Mouse (Mus musculus) mesoderm, embryonic 11.5 days (tissue): ENCODE results near the gene Lrrn1.

ENCODE experiments used
- DNase-seq: peaks from one replicate; pipeline ENCODE4 v3.0.0-alpha.2; 2012; ENCODE audit warnings: low read depth, low spot score

Lrrn1 gene

GRCm38 (mm10) chr6:107528877-107529864 is at the start of gene Lrrn1:
Lrrn1 (plus strand) TSS chr6:107529768.
- DNase-seq = peak; percentile 86

- peak; percentile 13 for DNase-seq
These were observed 35.1 kb upstream of the Lrrn1 start for GRCm38 (mm10) chr6:107494491-107494890.

- DNase-seq = no peak
These were observed 33.7 kb upstream of the Lrrn1 start for GRCm38 (mm10) chr6:107495830-107496229.

GRCm38 (mm10) chr6:107513716-107514115 is 15.9 kb upstream of the Lrrn1 start:
- DNase-seq = no peak

- DNase-seq = no peak
These were observed 5.6 kb upstream of the Lrrn1 start for GRCm38 (mm10) chr6:107523953-107524352.

- peak; percentile 52 for DNase-seq
These were observed 403 bp downstream of the Lrrn1 start for GRCm38 (mm10) chr6:107529911-107530431.

- DNase-seq = peak; percentile 38
These were observed 1.2 kb downstream of the Lrrn1 start for GRCm38 (mm10) chr6:107530621-107531285.

- peak; percentile 55 for DNase-seq
These were observed 2.0 kb downstream of the Lrrn1 start for GRCm38 (mm10) chr6:107531526-107532080.

- DNase-seq = peak; percentile 48
These were observed 5.0 kb downstream of the Lrrn1 start for GRCm38 (mm10) chr6:107534533-107534932.

- DNase-seq = no peak
These were observed 7.1 kb downstream of the Lrrn1 start for GRCm38 (mm10) chr6:107536631-107537030.

GRCm38 (mm10) chr6:107541222-107541621 is 11.7 kb downstream of the Lrrn1 start:
- no peak for DNase-seq

- DNase-seq = no peak
These were observed 12.3 kb downstream of the Lrrn1 start for GRCm38 (mm10) chr6:107541918-107542317.

GRCm38 (mm10) chr6:107546272-107546671 is 16.7 kb downstream of the Lrrn1 start:
- DNase-seq = no peak

GRCm38 (mm10) chr6:107552511-107552910 is 22.9 kb downstream of the Lrrn1 start:
- no peak for DNase-seq

GRCm38 (mm10) chr6:107555364-107555763 is 25.8 kb downstream of the Lrrn1 start:
- DNase-seq = no peak

- no peak for DNase-seq
These were observed 27.4 kb downstream of the Lrrn1 start for GRCm38 (mm10) chr6:107556996-107557395.

- no peak for DNase-seq
These were observed 28.2 kb downstream of the Lrrn1 start for GRCm38 (mm10) chr6:107557806-107558205.

- no peak for DNase-seq
These were observed 32.7 kb downstream of the Lrrn1 start for GRCm38 (mm10) chr6:107562255-107562654.

GRCm38 (mm10) chr6:107566944-107567634 is 37.5 kb downstream of the Lrrn1 start:
- no peak for DNase-seq

- DNase-seq = no peak
These were observed 45.0 kb downstream of the Lrrn1 start for GRCm38 (mm10) chr6:107574561-107574960.

- DNase-seq = no peak
These were observed 45.8 kb downstream of the Lrrn1 start for GRCm38 (mm10) chr6:107575405-107575804.
